In the genomic region with DNA sequence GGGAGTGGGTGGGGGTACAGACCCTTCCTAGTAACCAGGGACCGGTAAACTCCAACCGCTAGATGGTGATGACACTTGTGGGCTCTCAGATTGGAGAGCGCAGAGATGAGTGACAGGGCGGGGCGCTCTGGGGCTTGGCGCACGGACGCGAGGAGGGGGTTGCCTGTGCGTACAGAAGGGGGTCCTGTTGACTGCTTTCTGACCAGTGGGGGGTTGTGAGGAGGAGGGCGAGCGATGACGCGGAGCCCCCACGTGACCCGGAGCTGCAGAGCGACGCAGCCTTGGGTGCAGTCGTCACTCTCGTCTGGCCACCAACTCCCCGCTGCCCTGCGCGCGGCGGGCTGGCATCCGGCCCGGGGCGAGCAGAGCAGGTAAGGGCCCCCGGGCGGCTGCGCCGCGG, we compare ENCODE assay signal across 9 mouse cellular contexts. TPM values are rescaled to one million over a fixed set of nuclear protein-coding genes. Genes with fewer than 3 reads are reported as not detected.
DNase-seq lines count a peak whose midpoint lies in the region; ATAC-seq and TF ChIP-seq lines count a peak whose summit lies in the region.
"Had no signal": no experiment of that assay in that cellular context is flagged by ENCODE, and none has a peak within 500 bp of the region (broad histone marks: within the 10 kb centered on the region; RNA-seq: fewer than 3 reads in every experiment).

A gene (plus strand): TSS at position 253 of the 400 bp plus-strand sequence.

- no peaks in the 10 kb centered on the region for H3K27me3 ChIP-seq in forebrain, postnatal 0 days (ENCODE audit: insufficient read depth, low read length)
- H3K27me3 ChIP-seq in liver, embryonic 14.5 days (ENCODE audit: control insufficient read depth, insufficient read depth, low read length) = peaks cover 4% of the 10 kb centered on the region
- no peaks in the 10 kb centered on the region for H3K27me3 ChIP-seq in neural tube, embryonic 11.5 days (ENCODE audit: control insufficient read depth, insufficient read depth, low read length)

- peaks cover 19% of the 10 kb centered on the region; the same call in 1 of the 2 replicates for H3K36me3 ChIP-seq in forebrain, postnatal 0 days (ENCODE audit: insufficient read depth)
- no peaks in the 10 kb centered on the region for H3K36me3 ChIP-seq in liver, embryonic 14.5 days (replicated peaks; ENCODE audit: control insufficient read depth, insufficient read depth, low read depth)
- H3K36me3 ChIP-seq in neural tube, embryonic 11.5 days (ENCODE audit: control insufficient read depth, insufficient read depth, low read length) = no peaks in the 10 kb centered on the region; the same call in 1 of the 2 replicates

- no peak for TF ChIP-seq EP300 in liver, embryonic 14.5 days (IDR thresholded peaks at IDR 0.05; ENCODE audit: low read depth)

- peak; percentile 96 for ATAC-seq in forebrain, postnatal 0 days
- ATAC-seq in liver, embryonic 14.5 days (ENCODE audit: insufficient read depth) = 0 out of 2 replicates have a peak, but pooled peaks have one; percentile 33
- ATAC-seq in neural tube, embryonic 11.5 days (ENCODE audit: insufficient read depth, low FRiP score, low TSS enrichment) = peak; percentile 93

- H3K9me3 ChIP-seq in forebrain, postnatal 0 days (ENCODE audit: low read length) = no peaks in the 10 kb centered on the region
- H3K9me3 ChIP-seq in liver, embryonic 14.5 days (ENCODE audit: control insufficient read depth, low read length) = no peaks in the 10 kb centered on the region
- H3K9me3 ChIP-seq in neural tube, embryonic 11.5 days (ENCODE audit: control insufficient read depth, low read length) = no peaks in the 10 kb centered on the region

- DNase-seq in MN1 (ENCODE audit: low spot score) = peak; percentile 76
- DNase-seq in cerebellum, adult 11-12 months = peak; percentile 86
- DNase-seq in forebrain, postnatal 0 days = peak; percentile 90
- peak; percentile 38 for DNase-seq in heart, postnatal 25 days (ENCODE audit: low spot score)
- peak; percentile 77 to 83 for DNase-seq in kidney, postnatal 4 days
- no peak for DNase-seq in liver, embryonic 14.5 days (ENCODE audit: low read depth in 3 of 3, low spot score in 3 of 3)
- peak; percentile 88 for DNase-seq in neural tube, embryonic 11.5 days (ENCODE audit: low spot score)
- DNase-seq in testis, postnatal 14 days (ENCODE audit: low spot score) = peak; percentile 29

- H3K9ac ChIP-seq in forebrain, postnatal 0 days = peak within 1 kb of the TSS; percentile 73
- H3K9ac ChIP-seq in liver, embryonic 14.5 days (replicated peaks) = no peak within 1 kb of the TSS
- H3K9ac ChIP-seq in neural tube, embryonic 11.5 days (ENCODE audit: low read length) = peak within 1 kb of the TSS; percentile 62

- peak; percentile 59 for TF ChIP-seq CTCF in forebrain, postnatal 0 days (IDR thresholded peaks at IDR 0.05; ENCODE audit: low read depth)
- no peak for TF ChIP-seq CTCF in liver, embryonic 14.5 days (IDR thresholded peaks at IDR 0.05; ENCODE audit: low read depth)

- intact Hi-C loops in heart, postnatal 25 days (cut with DNase I) = no loop called here

- 20% methylated on average over 33 of the region's 33 CpGs for WGBS in forebrain, postnatal 0 days
- 9% methylated on average over 20 of the region's 33 CpGs for WGBS in liver, embryonic 14.5 days (ENCODE audit: insufficient replicate concordance)
- WGBS in neural tube, embryonic 11.5 days = 18% methylated on average over 22 of the region's 33 CpGs

- H3K4me1 ChIP-seq in forebrain, postnatal 0 days (ENCODE audit: insufficient read depth) = no peaks in the 10 kb centered on the region
- no peaks in the 10 kb centered on the region for H3K4me1 ChIP-seq in liver, embryonic 14.5 days (replicated peaks; ENCODE audit: control insufficient read depth in 2 of 2, insufficient read depth in 2 of 2, low read length in 1 of 2)
- no peaks in the 10 kb centered on the region for H3K4me1 ChIP-seq in neural tube, embryonic 11.5 days (ENCODE audit: control insufficient read depth, insufficient read depth, low read length)

- H3K4me2 ChIP-seq in forebrain, postnatal 0 days (ENCODE audit: low read depth) = peak within 1 kb of the TSS; percentile 47
- peak within 1 kb of the TSS; percentile 30 for H3K4me2 ChIP-seq in liver, embryonic 14.5 days (ENCODE audit: low read depth)
- peak within 1 kb of the TSS; percentile 51 for H3K4me2 ChIP-seq in neural tube, embryonic 11.5 days (ENCODE audit: low read depth)

- peak within 1 kb of the TSS; percentile 89 for H3K27ac ChIP-seq in forebrain, postnatal 0 days (ENCODE audit: low read depth, low read length)
- H3K27ac ChIP-seq in liver, embryonic 14.5 days = no peak within 1 kb of the TSS
- H3K27ac ChIP-seq in neural tube, embryonic 11.5 days (ENCODE audit: low read depth, low read length) = peak within 1 kb of the TSS; percentile 84
- H3K27ac ChIP-seq: macrophage had no signal

- peak within 1 kb of the TSS; percentile 55 for H3K4me3 ChIP-seq in forebrain, postnatal 0 days (ENCODE audit: low read depth, low read length)
- peak within 1 kb of the TSS; percentile 6 to 26; a peak in 3 of 4 replicates for H3K4me3 ChIP-seq in liver, embryonic 14.5 days (ENCODE audit: insufficient read depth in 1 of 2, low read depth in 2 of 2, low read length in 2 of 2)
- peak within 1 kb of the TSS; percentile 49 for H3K4me3 ChIP-seq in neural tube, embryonic 11.5 days (ENCODE audit: low read depth, low read length)

RNA-seq across cellular contexts. Expression of the gene that starts here (rescaled TPM):
- total RNA-seq in forebrain, postnatal 0 days (2014; rRNA removed) = 16.7 and 26.6 TPM in 2 replicates
- 4.4 and 5.9 TPM in 2 replicates for polyA plus RNA-seq in forebrain, postnatal 0 days (2015; fragmentation: Nextera tagmentation; extraction: Ambion mirVana)
- total RNA-seq in heart, postnatal 25 days (2021) = 1 to 10 TPM; 9.2 to 9.6 TPM
- 0.80 and 1.3 TPM in 2 replicates for polyA plus RNA-seq in liver, embryonic 14.5 days (2012; rRNA removed)
- 0.23 and 0.36 TPM in 2 replicates for polyA plus RNA-seq in liver, embryonic 14.5 days (2014; fragmentation: Nextera tagmentation; extraction: Ambion mirVana)
- 6.4 and 6.6 TPM in 2 replicates for polyA plus RNA-seq in neural tube, embryonic 11.5 days (2014; fragmentation: Nextera tagmentation; extraction: Ambion mirVana)

Comparison
In these comparisons a context has a peak if more than half of its experiments do, and no peak if none do; other contexts are left out.
1. DNase-seq: peak in MN1 (single experiment), cerebellum, adult 11-12 months (single experiment), forebrain, postnatal 0 days (single experiment), heart, postnatal 25 days (single experiment), kidney, postnatal 4 days (2 of 2), neural tube, embryonic 11.5 days (single experiment) and testis, postnatal 14 days (single experiment); none in liver, embryonic 14.5 days (0 of 3).
2. ATAC-seq: peak in every context shown above with its lines; median percentile 96 in forebrain, postnatal 0 days; 93 in neural tube, embryonic 11.5 days; 33 in liver, embryonic 14.5 days.
3. Peak in every context shown above with its lines, with median percentiles within 50 percentile points of each other: H3K4me2 ChIP-seq and H3K4me3 ChIP-seq.